In the genomic region with DNA sequence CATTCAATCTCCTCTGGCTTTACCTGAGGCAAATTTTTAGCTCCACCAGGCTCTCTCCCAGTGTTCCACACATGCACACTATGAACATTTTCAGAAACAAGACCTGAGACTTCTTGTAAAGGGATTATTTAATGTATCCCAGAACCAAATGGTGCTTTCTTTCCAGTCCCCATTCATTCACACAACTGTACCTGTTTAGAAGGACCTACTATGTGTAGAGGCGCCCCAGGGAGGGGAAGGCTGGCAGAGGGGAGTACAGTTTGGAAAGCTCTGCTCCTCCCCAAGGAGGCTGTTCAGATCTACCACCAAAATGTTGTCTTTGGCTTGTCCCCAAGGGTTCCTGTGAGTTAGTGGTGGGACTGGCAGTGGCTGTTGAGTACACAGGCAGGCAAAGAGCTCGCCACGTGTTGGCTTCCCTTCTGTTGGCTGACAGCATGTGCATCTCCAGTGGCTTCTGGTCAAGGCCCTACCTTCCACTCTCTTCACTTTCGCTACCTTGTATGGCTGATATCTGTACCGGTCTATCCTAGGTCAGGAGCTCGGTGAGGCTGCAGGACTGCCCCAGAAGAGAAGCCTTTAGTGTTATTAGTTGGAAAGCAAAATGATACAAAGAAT, we compare ENCODE assay signal across 23 mouse cellular contexts. TPM values are rescaled to one million over a fixed set of nuclear protein-coding genes. Genes with fewer than 3 reads are reported as not detected.
DNase-seq lines count a peak whose midpoint lies in the region; ATAC-seq lines count a peak whose summit lies in the region.
"Had no signal": no experiment of that assay in that cellular context is flagged by ENCODE, and none has a peak within 500 bp of the region (broad histone marks: within the 10 kb centered on the region; RNA-seq: fewer than 3 reads in every experiment).

No protein-coding gene starts in this region.

- 83% methylated on average over 6 of the region's 6 CpGs for WGBS in embryonic facial prominence, embryonic 13.5 days
- WGBS in embryonic facial prominence, embryonic 10.5 days = 86% methylated on average over 6 of the region's 6 CpGs
- 72% methylated on average over 6 of the region's 6 CpGs for WGBS in hindbrain, embryonic 15.5 days
- 81% methylated on average over 6 of the region's 6 CpGs for WGBS in hindbrain, embryonic 16.5 days

- no peak for ATAC-seq in embryonic facial prominence, embryonic 13.5 days (ENCODE audit: insufficient number of reproducible peaks, insufficient read depth, low FRiP score, low TSS enrichment, low read depth)
- ATAC-seq in hindbrain, embryonic 15.5 days (ENCODE audit: low FRiP score, low read depth) = no peak
- no peak for ATAC-seq in hindbrain, embryonic 16.5 days
- no peak for ATAC-seq in megakaryocyte, adult 5-6 weeks (ENCODE audit: poor library complexity, severe bottlenecking)
- ATAC-seq: midbrain, embryonic 16.5 days; Patski had no signal

- no peaks in the 10 kb centered on the region for H3K9me3 ChIP-seq in embryonic facial prominence, embryonic 13.5 days
- H3K9me3 ChIP-seq in embryonic facial prominence, embryonic 10.5 days = no peaks in the 10 kb centered on the region
- no peaks in the 10 kb centered on the region for H3K9me3 ChIP-seq in hindbrain, embryonic 15.5 days
- no peaks in the 10 kb centered on the region for H3K9me3 ChIP-seq in hindbrain, embryonic 16.5 days (ENCODE audit: control insufficient read depth, low read length)
- H3K9me3 ChIP-seq in megakaryocyte, embryonic 14.5 days = no peaks in the 10 kb centered on the region
- H3K9me3 ChIP-seq: embryonic facial prominence, embryonic 15.5 days had no signal

- peaks cover 65% of the 10 kb centered on the region for H3K4me1 ChIP-seq in embryonic facial prominence, embryonic 13.5 days
- H3K4me1 ChIP-seq in embryonic facial prominence, embryonic 10.5 days = peaks cover 42% of the 10 kb centered on the region
- peaks cover 62% of the 10 kb centered on the region for H3K4me1 ChIP-seq in hindbrain, embryonic 15.5 days (replicated peaks)
- H3K4me1 ChIP-seq in hindbrain, embryonic 16.5 days (ENCODE audit: control insufficient read depth, insufficient read depth, low read depth, low read length) = peaks cover 28% of the 10 kb centered on the region
- peaks cover 57% of the 10 kb centered on the region for H3K4me1 ChIP-seq in megakaryocyte, embryonic 14.5 days

- no peaks in the 10 kb centered on the region for H3K27me3 ChIP-seq in embryonic facial prominence, embryonic 13.5 days
- H3K27me3 ChIP-seq in embryonic facial prominence, embryonic 10.5 days (replicated peaks; ENCODE audit: low read depth, poor library complexity, severe bottlenecking) = no peaks in the 10 kb centered on the region
- no peaks in the 10 kb centered on the region for H3K27me3 ChIP-seq in hindbrain, embryonic 15.5 days
- no peaks in the 10 kb centered on the region for H3K27me3 ChIP-seq in hindbrain, embryonic 16.5 days (replicated peaks; ENCODE audit: control insufficient read depth, insufficient read depth, low read length)
- no peaks in the 10 kb centered on the region for H3K27me3 ChIP-seq in megakaryocyte, embryonic 14.5 days (replicated peaks)
- H3K27me3 ChIP-seq: embryonic facial prominence, embryonic 15.5 days had no signal

- H3K27ac ChIP-seq in embryonic facial prominence, embryonic 13.5 days = peak overlapping the region; percentile 66; the same call in 1 of the 2 replicates
- no peak overlapping the region for H3K27ac ChIP-seq in embryonic facial prominence, embryonic 10.5 days (replicated peaks)
- no peak overlapping the region for H3K27ac ChIP-seq in hindbrain, embryonic 15.5 days (replicated peaks)
- no peak overlapping the region for H3K27ac ChIP-seq in hindbrain, embryonic 16.5 days (ENCODE audit: low read depth, low read length)
- H3K27ac ChIP-seq: embryonic facial prominence, embryonic 15.5 days; gastrocnemius, adult 2 months had no signal

- H3K36me3 ChIP-seq in embryonic facial prominence, embryonic 13.5 days = peaks cover 4% of the 10 kb centered on the region; the same call in 1 of the 2 replicates
- H3K36me3 ChIP-seq in embryonic facial prominence, embryonic 10.5 days (replicated peaks) = peaks cover 33% of the 10 kb centered on the region
- H3K36me3 ChIP-seq in hindbrain, embryonic 15.5 days = no peaks in the 10 kb centered on the region
- no peaks in the 10 kb centered on the region for H3K36me3 ChIP-seq in hindbrain, embryonic 16.5 days (ENCODE audit: control insufficient read depth, insufficient read depth, low read length)
- H3K36me3 ChIP-seq in megakaryocyte, embryonic 14.5 days (replicated peaks; ENCODE audit: low read length) = no peaks in the 10 kb centered on the region
- H3K36me3 ChIP-seq: embryonic facial prominence, embryonic 15.5 days had no signal

- DNase-seq in embryonic facial prominence, embryonic 10.5 days (ENCODE audit: low spot score) = no peak
- no peak for DNase-seq in lung, postnatal 10 days
- no peak for DNase-seq in right cerebral cortex, postnatal 4 days
- DNase-seq: adrenal gland, adult 8-10 months; gastrocnemius, adult 2 months; heart, postnatal 36 days; kidney, adult 11 months; lung, postnatal 14 days; right cerebral cortex, adult 18-20 months had no signal

- no peak overlapping the region for H3K4me2 ChIP-seq in embryonic facial prominence, embryonic 13.5 days
- H3K4me2 ChIP-seq in hindbrain, embryonic 15.5 days = 0 out of 2 replicates have a peak overlapping the region, but pooled peaks have one; percentile 11
- no peak overlapping the region for H3K4me2 ChIP-seq in hindbrain, embryonic 16.5 days (ENCODE audit: low read length)
- H3K4me2 ChIP-seq: embryonic facial prominence, embryonic 15.5 days had no signal

- H3K4me3 ChIP-seq in embryonic facial prominence, embryonic 13.5 days = no peak overlapping the region
- no peak overlapping the region for H3K4me3 ChIP-seq in embryonic facial prominence, embryonic 10.5 days
- H3K4me3 ChIP-seq in hindbrain, embryonic 15.5 days = no peak overlapping the region
- no peak overlapping the region for H3K4me3 ChIP-seq in hindbrain, embryonic 16.5 days (ENCODE audit: low read length)
- H3K4me3 ChIP-seq in megakaryocyte, embryonic 14.5 days (replicated peaks) = peak overlapping the region; percentile 28
- H3K4me3 ChIP-seq: embryonic facial prominence, embryonic 15.5 days; gastrocnemius, adult 2 months had no signal

- no peak overlapping the region for H3K9ac ChIP-seq in embryonic facial prominence, embryonic 13.5 days
- no peak overlapping the region for H3K9ac ChIP-seq in hindbrain, embryonic 15.5 days
- H3K9ac ChIP-seq in hindbrain, embryonic 16.5 days (ENCODE audit: low read depth, low read length) = no peak overlapping the region
- H3K9ac ChIP-seq: embryonic facial prominence, embryonic 15.5 days had no signal

RNA-seq across cellular contexts. Expression of a gene that starts 25.4 kb away (rescaled TPM):
- polyA plus RNA-seq in embryonic facial prominence, embryonic 13.5 days (2015; fragmentation: Nextera tagmentation; extraction: Ambion mirVana) = 70.0 and 79.1 TPM in 2 replicates
- polyA plus RNA-seq in embryonic facial prominence, embryonic 10.5 days (2016; fragmentation: Nextera tagmentation; extraction: Ambion mirVana) = 47.0 and 62.4 TPM in 2 replicates
- polyA plus RNA-seq in hindbrain, embryonic 15.5 days (2015; fragmentation: Nextera tagmentation; extraction: Ambion mirVana) = 93.1 and 116 TPM in 2 replicates
- 97.9 and 105 TPM in 2 replicates for polyA plus RNA-seq in hindbrain, embryonic 16.5 days (2015; fragmentation: Nextera tagmentation; extraction: Ambion mirVana)
- polyA plus RNA-seq in megakaryocyte, embryonic 14.5 days (2012; ENCODE audit: insufficient read depth, low replicate concordance) = 1.1 and 6.5 TPM in 2 replicates
- 31.4 and 33.7 TPM in 2 replicates for total RNA-seq in megakaryocyte, adult 5-6 weeks (2015)
- total RNA-seq in megakaryocyte, adult 5-6 weeks (2017) = 16.2 and 34.6 TPM in 2 replicates
- total RNA-seq: gastrocnemius, adult 2 months had no signal
- polyA plus RNA-seq: Patski had no signal

RNA-seq across cellular contexts. Expression of a gene that starts 28.4 kb away (rescaled TPM):
- not detected in 2 replicates for polyA plus RNA-seq in embryonic facial prominence, embryonic 13.5 days (2015; fragmentation: Nextera tagmentation; extraction: Ambion mirVana)
- polyA plus RNA-seq in embryonic facial prominence, embryonic 10.5 days (2016; fragmentation: Nextera tagmentation; extraction: Ambion mirVana) = not detected in 2 replicates
- polyA plus RNA-seq in hindbrain, embryonic 15.5 days (2015; fragmentation: Nextera tagmentation; extraction: Ambion mirVana) = not detected in 2 replicates
- polyA plus RNA-seq in hindbrain, embryonic 16.5 days (2015; fragmentation: Nextera tagmentation; extraction: Ambion mirVana) = 0.21 TPM in 1 of 2 replicates, not detected in the other
- polyA plus RNA-seq in megakaryocyte, embryonic 14.5 days (2012; ENCODE audit: insufficient read depth, low replicate concordance) = not detected in 2 replicates
- total RNA-seq in megakaryocyte, adult 5-6 weeks (2015) = not detected in 2 replicates
- not detected in 2 replicates for total RNA-seq in megakaryocyte, adult 5-6 weeks (2017)
- total RNA-seq: adrenal gland, adult 8-10 months; gastrocnemius, adult 2 months; heart, postnatal 36 days; liver, adult 2 months had no signal
- polyA plus RNA-seq: embryonic facial prominence, embryonic 15.5 days; gonadal fat pad, adult 2 months; heart, embryonic 14.5 days; kidney, embryonic 16.5 days; large intestine, adult 2 months; liver, adult 2 months; midbrain, embryonic 16.5 days; Patski; small intestine, adult 2 months had no signal
